Mouse (Mus musculus): ENCODE measurements at regions not wholly inside any gene's neighbourhood (a gene's known extent, or its start where the extent isn't known, plus 50 kb on each side); places are given as distances from the start of the nearest gene placed in this dataset.
"Not testable (repeated sequence)": the region's sequence is repeated elsewhere in the genome, so short reads cannot be mapped to it uniquely, and the experiment has no call there.

GRCm38 (mm10) chr12:93151530-93151929 lies 1302.6 kb upstream of the Sel1l start:
- DNase-seq (ENCODE audit: low read depth, low spot score) = no peak

GRCm38 (mm10) chr12:93142265-93142664 lies 1293.3 kb upstream of the Sel1l start:
- DNase-seq (ENCODE audit: low read depth, low spot score) = no peak

GRCm38 (mm10) chr12:93136395-93136794 lies 1287.4 kb upstream of the Sel1l start:
- no peak for DNase-seq (ENCODE audit: low read depth, low spot score)

- no peak for DNase-seq (ENCODE audit: low read depth, low spot score)
Measured at GRCm38 (mm10) chr12:93122216-93122615, 1273.3 kb upstream of the Sel1l start.

GRCm38 (mm10) chr12:93088031-93088790 lies 1239.3 kb upstream of the Sel1l start:
- peak; percentile 13 for DNase-seq (ENCODE audit: low read depth, low spot score)

GRCm38 (mm10) chr12:93063864-93064263 lies 1214.9 kb upstream of the Sel1l start:
- DNase-seq (ENCODE audit: low read depth, low spot score) = no peak

GRCm38 (mm10) chr12:93019633-93020032 lies 1170.7 kb upstream of the Sel1l start:
- DNase-seq (ENCODE audit: low read depth, low spot score) = no peak

GRCm38 (mm10) chr12:93011583-93011982 lies 1162.6 kb upstream of the Sel1l start:
- DNase-seq (ENCODE audit: low read depth, low spot score) = no peak

- DNase-seq (ENCODE audit: low read depth, low spot score) = peak; percentile 23
Measured at GRCm38 (mm10) chr12:93006844-93007365, 1157.9 kb upstream of the Sel1l start.

GRCm38 (mm10) chr12:93003125-93003524 lies 1154.2 kb upstream of the Sel1l start:
- no peak for DNase-seq (ENCODE audit: low read depth, low spot score)

- DNase-seq (ENCODE audit: low read depth, low spot score) = no peak
Measured at GRCm38 (mm10) chr12:92975698-92976097, 1126.7 kb upstream of the Sel1l start.

- DNase-seq (ENCODE audit: low read depth, low spot score) = no peak
Measured at GRCm38 (mm10) chr12:92944352-92944751, 1095.4 kb upstream of the Sel1l start.

GRCm38 (mm10) chr12:92927591-92927990 lies 1078.6 kb upstream of the Sel1l start:
- DNase-seq (ENCODE audit: low read depth, low spot score) = no peak

- no peak for DNase-seq (ENCODE audit: low read depth, low spot score)
Measured at GRCm38 (mm10) chr12:92926942-92927341, 1078.0 kb upstream of the Sel1l start.

- DNase-seq (ENCODE audit: low read depth, low spot score) = no peak
Measured at GRCm38 (mm10) chr12:92919920-92920319, 1071.0 kb upstream of the Sel1l start.

GRCm38 (mm10) chr12:92916267-92916666 lies 1067.3 kb upstream of the Sel1l start:
- DNase-seq (ENCODE audit: low read depth, low spot score) = no peak

- no peak for DNase-seq (ENCODE audit: low read depth, low spot score)
Measured at GRCm38 (mm10) chr12:92915776-92916175, 1066.8 kb upstream of the Sel1l start.

GRCm38 (mm10) chr12:92915203-92915602 lies 1066.2 kb upstream of the Sel1l start:
- no peak for DNase-seq (ENCODE audit: low read depth, low spot score)

GRCm38 (mm10) chr12:92904382-92904781 lies 1055.4 kb upstream of the Sel1l start:
- no peak for DNase-seq (ENCODE audit: low read depth, low spot score)

- no peak for DNase-seq (ENCODE audit: low read depth, low spot score)
Measured at GRCm38 (mm10) chr12:92892315-92892714, 1043.4 kb upstream of the Sel1l start.

GRCm38 (mm10) chr12:92891663-92892062 lies 1042.7 kb upstream of the Sel1l start:
- not testable (repeated sequence) for DNase-seq (ENCODE audit: low read depth, low spot score)

- DNase-seq (ENCODE audit: low read depth, low spot score) = not testable (repeated sequence)
Measured at GRCm38 (mm10) chr12:92891126-92891525, 1042.2 kb upstream of the Sel1l start.

GRCm38 (mm10) chr12:92887747-92888146 lies 1038.8 kb upstream of the Sel1l start:
- no peak for DNase-seq (ENCODE audit: low read depth, low spot score)
